Mouse (Mus musculus) hindlimb bud, embryonic 11.5 days (tissue): ENCODE measurements at regions not wholly inside any gene's neighbourhood (a gene's known extent, or its start where the extent isn't known, plus 50 kb on each side); places are given as distances from the start of the nearest gene placed in this dataset.

Experiments used
- DNase-seq: peaks from one replicate; pipeline ENCODE4 v3.0.0-alpha.2; 2012; ENCODE audit warnings: low read depth, low spot score; ENCODE audit errors: extremely low spot score

DNA sequence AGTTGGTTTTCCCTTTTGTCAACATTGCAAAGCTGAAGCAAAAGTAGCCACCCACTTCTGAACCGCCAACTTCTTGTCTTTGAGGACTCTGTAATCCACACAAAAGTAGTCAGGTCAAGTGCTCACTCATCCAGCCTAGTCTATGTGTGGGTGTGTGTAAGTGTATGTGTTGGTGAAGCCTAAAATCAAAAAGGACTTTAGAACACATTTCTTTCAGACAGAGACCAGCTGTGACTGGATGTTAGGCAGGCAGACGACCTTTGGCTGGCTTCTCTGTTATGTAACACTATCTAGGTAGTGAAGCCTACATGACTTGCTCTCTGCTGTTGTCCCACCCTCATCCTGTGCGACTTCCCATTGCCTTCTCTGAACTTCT is 67.3 kb upstream of the Sesn3 start:
- DNase-seq = no peak

DNA sequence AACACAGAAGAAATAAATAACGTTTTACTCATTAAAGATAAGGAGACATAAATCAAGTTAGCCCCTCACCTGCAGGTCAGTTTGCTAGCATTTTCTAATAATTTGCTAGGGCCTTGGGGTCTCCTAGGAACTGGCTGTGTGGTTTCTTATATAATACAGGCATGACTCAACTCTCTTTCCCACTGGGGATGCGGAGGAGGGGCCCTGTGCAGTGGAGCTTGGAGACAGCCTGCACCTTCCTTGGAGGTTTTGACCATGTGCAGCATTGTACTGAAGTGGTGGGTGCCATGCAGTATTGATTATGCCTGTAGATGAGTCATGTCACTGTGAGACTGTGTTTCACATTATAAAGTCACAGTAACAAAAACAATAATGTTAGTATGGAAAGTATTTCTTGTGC is 61.6 kb upstream of the Sesn3 start:
- DNase-seq = no peak

- no peak for DNase-seq
These were observed 59.6 kb upstream of the Sesn3 start for GRCm38 (mm10) chr9:14215171-14215782.

- no peak for DNase-seq
These were observed 58.9 kb upstream of the Sesn3 start for GRCm38 (mm10) chr9:14215961-14216360.

GRCm38 (mm10) chr9:14222936-14223335 is 51.9 kb upstream of the Sesn3 start:
- DNase-seq = no peak
